Mouse (Mus musculus): ENCODE results near the gene Rfx8. TPM values are rescaled to one million over a fixed set of nuclear protein-coding genes. Genes with fewer than 3 reads are reported as not detected.

Gene Rfx8
- total RNA-seq (2021), result under 1 TPM; 0.20 to 0.31 TPM
- long read RNA-seq, experiment 1, partial matches to known transcripts, result 1 of 2 reads
- long read RNA-seq, experiment 1, other reads (novel, unspliced or antisense), result 0 of 2 reads
- long read RNA-seq, experiment 2, result 0 reads

- no peak for DNase-seq
Observed at GRCm38 (mm10) chr1:39720632-39721350, at the start of gene Rfx8. Gene Rfx8, minus strand, starts transcription at chr1:39720997.

GRCm38 (mm10) chr1:39770436-39770835, 49.6 kb upstream of the Rfx8 start:
- DNase-seq, result peak in 1 of 2 experiments; percentile 44

DNA sequence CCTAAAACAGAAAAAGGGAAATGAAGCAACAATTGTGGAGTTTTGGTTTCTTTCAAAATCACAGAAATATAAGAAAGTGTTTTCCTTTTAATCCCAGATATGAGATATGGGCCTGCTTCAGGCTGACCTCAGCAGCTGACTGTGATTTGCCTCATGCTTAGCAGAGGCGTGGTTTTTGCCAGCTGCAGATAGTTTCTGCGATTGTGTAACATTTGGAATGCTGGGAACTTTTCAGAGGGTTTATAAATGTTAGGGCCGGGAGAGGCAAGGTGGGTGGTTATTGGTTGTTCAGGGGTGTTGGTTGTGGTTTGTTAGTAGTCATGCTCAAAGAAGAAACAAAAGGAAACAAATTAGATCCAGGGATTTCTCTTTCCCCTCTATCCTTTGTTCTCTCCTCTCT, 47.2 kb upstream of the Rfx8 start:
- no peak for DNase-seq

DNA sequence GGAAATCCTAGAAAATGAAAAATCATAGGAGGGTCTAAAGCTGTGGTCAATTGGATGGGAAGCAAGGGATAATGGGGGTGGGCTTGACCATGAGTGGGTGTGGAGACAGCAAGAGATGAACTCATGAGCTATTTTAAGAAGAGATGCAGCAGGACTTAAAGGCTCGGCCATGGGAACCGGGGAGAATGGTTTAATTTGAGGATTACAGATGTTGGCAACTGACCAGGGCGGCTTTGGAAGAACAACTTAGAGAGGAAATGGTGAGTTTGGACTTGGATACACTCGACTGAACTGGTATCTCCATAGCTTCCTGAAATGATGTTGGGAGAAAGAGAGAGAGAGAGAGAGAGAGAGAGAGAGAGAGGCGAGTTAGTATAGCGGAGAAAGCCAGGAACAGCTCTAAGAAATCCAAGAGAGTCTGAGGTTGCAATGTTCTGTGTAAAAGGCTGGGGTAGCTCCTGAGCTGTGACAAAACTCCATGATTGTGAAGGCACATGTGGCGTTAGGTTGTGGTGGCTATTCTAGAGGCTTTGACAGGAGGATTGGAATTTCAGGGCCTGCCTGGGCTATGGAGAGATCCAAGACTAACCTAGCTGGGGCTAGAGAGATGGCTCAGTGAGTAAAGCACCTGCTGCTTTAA, 45.2 kb upstream of the Rfx8 start:
- DNase-seq, result peak; percentile 53 to 54

- DNase-seq, result peak; percentile 90 to 94
Observed at GRCm38 (mm10) chr1:39762025-39762370, 41.2 kb upstream of the Rfx8 start.

- DNase-seq, result peak; percentile 82 to 83
Observed at GRCm38 (mm10) chr1:39761211-39762024, 40.6 kb upstream of the Rfx8 start.

DNA sequence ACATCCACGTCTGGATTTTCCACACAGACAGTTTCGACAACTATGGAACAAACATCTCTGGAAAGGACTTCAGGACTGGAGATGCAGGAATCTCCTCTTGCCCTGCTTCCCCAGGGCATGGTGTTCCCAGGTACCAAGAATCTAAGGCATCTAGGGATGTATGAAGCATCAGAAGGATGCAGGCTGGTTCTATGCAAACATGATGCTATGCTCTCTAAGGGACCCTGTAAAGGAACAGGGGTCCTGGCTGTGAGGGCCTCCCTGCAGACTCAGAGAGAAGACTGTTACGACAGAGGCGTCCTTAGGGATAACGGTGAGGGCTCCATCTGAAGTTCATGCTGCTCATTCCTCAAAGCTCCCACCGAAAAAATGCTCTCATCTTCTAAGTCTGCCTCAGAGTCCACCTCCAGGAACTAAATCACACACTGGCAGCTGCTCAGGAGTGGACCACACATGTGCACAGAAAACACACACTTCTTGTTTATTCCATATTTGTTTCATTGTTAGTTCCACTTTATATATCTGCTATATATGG, 39.5 kb upstream of the Rfx8 start:
- DNase-seq, result no peak

- peak; percentile 69 for DNase-seq
Observed at GRCm38 (mm10) chr1:39759231-39760175, 38.7 kb upstream of the Rfx8 start.

- peak; percentile 73 to 79 for DNase-seq
Observed at GRCm38 (mm10) chr1:39758244-39758643, 37.4 kb upstream of the Rfx8 start.

DNA sequence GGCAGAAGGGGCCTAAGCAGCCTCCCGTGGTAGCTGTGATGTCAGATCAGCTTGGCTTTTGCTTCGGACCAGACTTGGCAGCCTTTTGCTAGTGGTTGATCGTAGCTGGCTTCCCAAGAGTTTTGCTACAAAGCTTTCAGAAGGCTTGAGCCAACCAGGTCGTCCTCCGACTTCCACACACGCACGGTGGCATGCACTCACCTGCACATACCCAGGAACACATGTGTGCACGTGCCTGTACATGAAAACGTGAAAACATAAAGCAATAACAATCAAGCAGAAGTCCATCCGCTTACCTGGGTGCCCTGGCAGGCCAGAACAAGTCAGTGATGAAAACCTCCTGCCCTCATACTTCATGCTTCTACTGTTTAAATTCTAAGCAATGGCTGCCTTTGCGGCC, 36.2 kb upstream of the Rfx8 start:
- DNase-seq, result peak in 1 of 2 experiments; percentile 47

DNA sequence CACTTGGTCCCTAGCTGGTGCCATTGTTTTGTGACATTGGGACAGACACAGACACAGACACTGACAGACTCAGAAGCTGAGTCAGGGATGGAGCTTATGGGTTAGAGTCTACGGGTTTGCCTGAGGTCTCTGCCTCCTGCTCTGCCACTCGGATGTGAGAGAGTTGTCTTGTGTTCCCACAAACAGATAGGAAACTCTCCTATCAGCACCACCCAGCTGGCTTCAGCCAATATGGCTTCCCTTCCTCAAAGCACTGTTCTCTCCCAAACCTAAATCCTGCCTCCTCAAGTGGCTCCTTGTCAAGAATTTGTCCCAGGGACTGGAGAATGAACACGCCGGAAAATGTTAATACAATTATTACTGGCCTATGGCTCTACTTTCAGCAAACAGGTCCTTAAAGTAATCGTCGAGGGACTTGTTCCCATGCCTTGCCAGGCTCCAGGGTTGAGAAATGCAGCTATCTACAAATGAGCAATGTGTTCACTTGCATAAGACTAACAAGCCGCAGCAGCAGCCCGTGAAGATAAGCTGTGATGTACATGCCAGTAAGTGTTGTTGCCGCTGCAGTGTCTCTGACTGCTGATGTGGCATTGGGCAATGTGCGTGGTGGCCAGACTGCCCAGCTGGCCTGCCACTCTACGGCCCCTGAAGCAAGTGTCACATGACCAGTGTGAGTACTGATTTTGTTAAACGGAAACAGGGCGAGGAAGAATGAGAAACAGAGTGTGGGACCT, 33.6 kb upstream of the Rfx8 start:
- peak; percentile 64 to 77 for DNase-seq

GRCm38 (mm10) chr1:39751537-39751936, 30.7 kb upstream of the Rfx8 start:
- DNase-seq, result no peak

DNA sequence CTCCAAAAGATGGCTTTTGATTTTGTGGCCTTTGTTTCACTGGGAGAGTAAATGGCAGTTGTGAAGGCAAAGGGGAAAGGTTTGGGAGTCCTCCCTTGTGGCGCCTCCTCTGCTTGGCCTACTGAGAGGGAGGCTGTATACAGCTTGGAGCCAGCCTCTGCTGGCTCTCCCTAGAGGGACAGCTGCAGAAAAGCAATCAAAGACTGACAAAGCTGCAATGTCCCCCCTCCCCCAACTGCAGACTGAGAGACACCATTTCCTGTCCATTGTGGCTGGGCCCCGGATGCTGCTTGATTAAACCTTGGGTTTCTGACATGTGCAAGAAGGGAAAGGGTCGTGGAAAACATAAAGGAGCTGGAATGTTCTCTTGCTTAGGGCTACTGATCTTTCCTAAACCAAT, 28.9 kb upstream of the Rfx8 start:
- DNase-seq, result no peak

- DNase-seq, result no peak
Observed at GRCm38 (mm10) chr1:39749214-39749613, 28.4 kb upstream of the Rfx8 start.

DNA sequence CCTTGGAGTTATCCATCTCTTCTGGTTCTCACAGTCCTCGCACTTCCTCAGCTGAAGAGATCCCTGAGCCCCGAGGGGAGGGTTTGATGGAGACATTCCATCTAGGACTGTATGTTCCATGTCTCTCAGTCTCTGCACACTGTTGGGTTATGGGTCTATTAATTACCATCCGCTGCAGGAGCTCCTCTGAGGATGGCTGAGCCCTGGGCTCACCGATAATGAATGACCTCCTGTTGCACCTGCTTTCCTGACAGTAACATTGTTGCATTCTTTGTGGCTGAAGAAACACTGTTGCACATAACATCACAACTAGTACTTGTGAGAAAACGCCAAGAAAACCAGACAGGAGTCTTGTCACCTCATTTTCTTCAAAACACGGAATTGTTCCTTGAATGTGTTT, 27.9 kb upstream of the Rfx8 start:
- no peak for DNase-seq

- peak in 1 of 2 experiments; percentile 34 for DNase-seq
Observed at GRCm38 (mm10) chr1:39746464-39746863, 25.7 kb upstream of the Rfx8 start.

DNA sequence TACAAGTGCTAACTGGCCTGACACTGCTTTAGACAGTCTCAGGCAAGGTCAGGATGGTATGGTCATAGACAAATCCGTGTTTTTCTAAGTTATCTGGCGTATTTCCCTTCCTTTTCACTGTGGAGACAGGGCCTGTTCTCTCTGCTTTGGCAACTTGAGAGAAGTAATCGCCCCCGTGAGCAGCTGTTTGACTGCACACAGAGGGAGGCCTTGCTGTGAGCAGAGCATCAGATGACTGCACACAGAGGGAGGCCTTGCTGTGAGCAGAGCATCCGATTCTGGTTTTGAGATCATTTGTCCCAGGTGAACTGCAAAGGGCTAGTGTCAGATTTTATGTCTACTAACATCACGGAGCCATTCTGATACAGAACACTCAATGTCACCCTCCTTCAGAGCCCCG, 20.2 kb upstream of the Rfx8 start:
- no peak for DNase-seq

DNA sequence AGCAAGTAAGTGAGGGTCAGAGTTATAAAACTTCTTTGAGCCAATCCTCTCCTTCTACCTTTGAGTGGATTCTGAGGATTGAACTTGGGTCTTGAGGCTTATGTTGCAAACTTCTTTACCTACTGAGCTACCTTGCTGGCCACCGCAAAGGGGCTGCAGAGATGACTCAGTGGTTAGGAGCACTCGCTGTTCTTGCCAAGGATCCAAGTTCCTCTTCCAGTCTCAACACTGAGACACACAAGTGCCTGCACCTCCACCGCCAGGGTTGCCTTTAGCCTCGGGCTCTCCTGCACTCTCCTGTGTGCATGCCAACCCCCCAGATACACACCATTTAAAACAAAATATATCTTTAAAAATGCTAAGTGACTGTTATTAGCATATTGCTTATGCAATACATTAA, 19.2 kb upstream of the Rfx8 start:
- no peak for DNase-seq

GRCm38 (mm10) chr1:39735927-39736604, 15.3 kb upstream of the Rfx8 start:
- DNase-seq, result peak; percentile 70 to 80

DNA sequence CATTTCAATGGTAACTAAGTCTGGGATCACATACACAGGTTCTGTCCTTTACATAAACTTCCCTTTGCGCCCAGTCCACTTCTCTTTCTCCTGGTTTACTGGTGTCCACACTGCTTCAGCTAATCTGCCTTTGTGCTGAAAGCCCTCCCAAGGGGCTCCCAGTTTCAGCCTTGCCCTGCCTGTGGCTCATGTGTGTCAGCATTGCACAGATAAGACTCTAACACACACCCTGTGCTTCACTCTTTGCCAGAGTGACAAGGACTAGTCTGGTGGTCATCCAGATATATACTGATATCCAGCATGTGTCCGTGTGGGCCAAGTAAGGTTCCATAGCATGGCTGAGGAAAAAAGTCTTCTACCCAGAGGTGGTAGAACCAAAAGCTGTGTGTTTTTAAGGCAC, 14.7 kb upstream of the Rfx8 start:
- peak; percentile 45 to 55 for DNase-seq
